Mouse (Mus musculus) lung, adult 2 months (tissue): ENCODE data around the gene Fbxl17.

Experiments used
- CTCF ChIP-seq: fragments of 200-500 bp; IDR thresholded peaks from 2 replicates; pipeline ENCODE4 v1.5.1; 2011; ENCODE audit warnings: mild to moderate bottlenecking, low read length, control low read depth; ENCODE audit not compliant: insufficient read depth
- POLR2A ChIP-seq: fragments of 200-500 bp; IDR thresholded peaks from 2 replicates; pipeline ENCODE4 v1.6.1; 2011; ENCODE audit warnings: low read depth, mild to moderate bottlenecking, control low read depth, low read length, borderline replicate concordance; ENCODE audit errors: extremely low read depth

DNA sequence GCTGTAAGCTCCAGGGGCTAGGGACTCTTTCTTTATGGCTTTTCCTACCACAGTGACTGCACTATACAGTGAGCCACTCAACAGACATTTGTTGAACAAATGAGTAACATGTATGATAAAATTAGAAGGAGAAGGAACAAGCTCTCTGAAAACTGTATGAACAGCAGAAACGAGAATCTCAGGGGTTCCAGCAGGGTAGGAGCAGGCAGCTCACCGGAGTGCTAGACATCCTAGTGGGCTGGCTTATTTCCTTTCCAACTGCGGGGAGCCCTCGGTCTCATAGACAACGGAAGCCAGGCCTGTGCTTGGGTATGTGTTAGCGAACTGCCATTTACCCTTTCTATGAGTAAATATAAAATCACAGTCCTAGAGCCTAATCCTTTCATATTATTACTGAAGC lies 426.5 kb downstream of the Fbxl17 start:
- TF ChIP-seq POLR2A (no peak), CTCF (no peak)
